Mouse (Mus musculus): ENCODE measurements around the gene Fndc1.

The Fndc1 gene

DNA sequence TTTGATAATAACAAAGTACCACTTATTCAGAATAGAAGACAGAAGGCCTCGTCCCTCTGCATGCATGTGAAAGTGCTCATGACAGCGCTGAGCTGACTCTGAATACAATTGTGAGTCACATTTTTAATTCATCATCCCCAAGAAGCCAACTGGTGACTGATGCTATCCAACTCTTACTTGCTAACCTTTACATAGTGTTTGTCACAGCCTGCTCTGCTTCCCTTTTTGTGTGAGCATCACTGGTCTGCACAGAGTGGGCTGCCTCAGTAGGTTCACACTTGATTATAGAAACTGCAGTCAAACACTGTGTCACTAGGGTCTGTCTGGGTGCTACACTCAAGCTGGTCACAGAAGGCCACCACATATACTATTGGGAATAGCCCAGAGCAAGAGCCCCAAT is 10.5 kb downstream of the Fndc1 start:
- DNase-seq: no peak

- DNase-seq: no peak
Measured at GRCm38 (mm10) chr17:7814433-7814832, 12.7 kb downstream of the Fndc1 start.

DNA sequence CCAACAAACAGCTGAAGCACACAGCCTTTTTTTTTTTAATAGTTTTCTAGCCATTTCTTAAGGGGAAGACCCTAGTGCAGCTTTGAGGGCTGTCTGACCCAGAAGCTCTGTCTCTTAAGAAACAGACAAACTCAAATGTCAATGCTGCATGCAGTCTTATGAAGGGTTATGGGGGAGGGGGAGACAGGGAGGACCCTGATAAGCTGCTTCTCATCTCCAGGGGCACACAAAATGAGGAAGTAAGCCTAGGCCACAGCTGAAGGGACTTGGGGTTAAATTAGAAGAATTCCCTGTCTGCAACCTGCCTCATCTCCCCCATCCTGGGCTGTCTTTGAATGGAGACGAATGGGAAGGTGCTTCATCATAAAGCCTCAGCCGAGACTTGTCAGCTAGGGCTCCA is 19.1 kb downstream of the Fndc1 start:
- DNase-seq: no peak

- no peak for DNase-seq
Measured at GRCm38 (mm10) chr17:7805105-7805504, 22.0 kb downstream of the Fndc1 start.

DNA sequence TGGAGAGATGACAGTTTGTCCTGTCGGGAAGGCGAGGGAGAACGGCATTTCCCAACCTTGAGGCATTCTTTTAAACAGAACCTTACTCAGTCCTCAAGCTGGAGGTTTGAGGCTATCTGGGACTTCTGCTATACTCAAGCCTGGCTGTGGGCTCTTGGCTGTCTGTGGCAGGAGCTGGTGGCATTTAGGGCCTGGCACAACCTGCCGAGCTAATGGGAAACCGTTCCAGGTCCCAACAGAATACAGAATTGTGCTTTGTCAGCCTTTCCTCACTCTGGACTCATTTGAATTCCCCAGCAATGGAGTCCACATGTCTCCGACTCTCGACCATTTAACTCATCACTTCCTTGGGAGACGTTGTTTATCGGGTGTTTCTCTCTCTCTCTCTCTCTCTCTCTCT is 24.6 kb downstream of the Fndc1 start:
- no peak for DNase-seq

DNA sequence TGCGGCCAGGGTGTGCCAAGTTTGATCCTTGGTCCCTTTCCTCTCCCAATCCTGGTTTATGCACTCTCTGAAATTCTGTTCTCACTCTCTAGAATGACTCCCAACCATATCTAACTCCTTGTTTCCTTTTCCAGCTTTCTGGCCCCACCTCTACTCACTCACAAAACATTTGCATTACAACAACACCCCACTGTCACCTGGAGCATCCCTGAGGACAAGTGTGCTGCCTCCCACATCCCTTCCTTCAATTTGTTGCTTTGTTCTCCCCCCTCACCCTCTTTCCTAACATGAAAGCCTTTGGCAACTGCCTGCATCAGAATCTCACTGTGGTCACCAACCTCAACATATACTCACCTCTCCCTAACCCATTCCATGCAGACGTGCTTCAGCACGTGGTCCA is 27.2 kb downstream of the Fndc1 start:
- DNase-seq: no peak

GRCm38 (mm10) chr17:7795584-7795983 is 31.5 kb downstream of the Fndc1 start:
- DNase-seq: no peak

DNA sequence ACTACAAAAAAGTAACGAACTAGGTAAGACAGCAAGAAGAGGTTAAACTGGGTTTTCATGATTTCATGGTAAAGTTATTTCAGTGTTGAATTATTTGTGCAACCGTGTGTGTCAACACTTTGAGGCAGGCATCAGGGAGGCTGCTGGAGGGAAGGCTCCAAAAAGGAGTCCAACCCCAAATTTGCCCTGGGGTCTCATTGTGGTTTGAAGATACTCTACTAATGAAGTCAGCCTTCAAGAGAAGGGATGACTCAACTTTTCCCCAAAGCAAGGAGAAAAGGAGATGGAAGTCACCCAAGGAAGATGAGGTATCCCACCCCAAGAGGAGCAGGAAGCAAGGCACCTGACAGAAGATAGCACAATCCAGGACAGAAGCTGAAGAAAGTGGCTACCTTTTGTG is 31.9 kb downstream of the Fndc1 start:
- no peak for DNase-seq

DNA sequence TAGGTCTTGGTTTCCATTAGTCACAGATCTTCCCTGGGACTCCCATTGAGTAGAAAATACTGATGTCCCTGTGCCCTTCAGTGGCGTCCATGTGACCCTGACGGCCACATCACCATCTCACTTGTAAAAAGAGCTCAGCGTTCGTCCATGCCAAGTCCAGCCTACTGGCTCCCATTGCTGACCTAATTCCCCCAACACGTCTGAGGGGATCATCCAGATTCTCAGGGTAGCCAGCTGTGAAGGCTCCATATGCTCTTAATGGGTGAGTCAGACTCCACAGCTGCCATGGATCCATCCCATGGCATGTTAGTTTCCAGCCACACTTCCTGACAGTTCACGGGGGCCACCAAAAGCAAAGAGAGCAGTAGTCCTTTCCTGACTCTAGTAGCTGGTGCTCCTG is 33.0 kb downstream of the Fndc1 start:
- DNase-seq: no peak

DNA sequence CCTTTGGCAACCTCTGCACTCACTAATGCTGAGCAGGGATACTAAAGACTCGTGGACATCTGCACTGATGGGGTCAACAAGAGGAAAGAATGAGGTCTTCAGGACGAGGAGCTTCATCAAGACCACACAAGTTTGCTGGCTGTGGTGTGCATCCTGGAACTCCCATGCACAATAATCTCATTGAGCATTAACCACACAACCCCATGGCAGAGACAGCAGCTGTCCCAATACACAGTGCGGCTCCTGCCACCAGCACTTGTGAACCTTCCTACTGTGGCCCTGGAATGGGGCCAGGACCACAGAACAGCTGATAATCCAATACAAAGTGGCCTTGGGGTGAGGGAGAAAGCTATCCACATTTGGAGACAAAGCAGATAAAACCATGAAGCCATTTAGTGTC is 36.6 kb downstream of the Fndc1 start:
- DNase-seq: no peak

- DNase-seq: no peak
Measured at GRCm38 (mm10) chr17:7774101-7774500, 53.0 kb downstream of the Fndc1 start.

DNA sequence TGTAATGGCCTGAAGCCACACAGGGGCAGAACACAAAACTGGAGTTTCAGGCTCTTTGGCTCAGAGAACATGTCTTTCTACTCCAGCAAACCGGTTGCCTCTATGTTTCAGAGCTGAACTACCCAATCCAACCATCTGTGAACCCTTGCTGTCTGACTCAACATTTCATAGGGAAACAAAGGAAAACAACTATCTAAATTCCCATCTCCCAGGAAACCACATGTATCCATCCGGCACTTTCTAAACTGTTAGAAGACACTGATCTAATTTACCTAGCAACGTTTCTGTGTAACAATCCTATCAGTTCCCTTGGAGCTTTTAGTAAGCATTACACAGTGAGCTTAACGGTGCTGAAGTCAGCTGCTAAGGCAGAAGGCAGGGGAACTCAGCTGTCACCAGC is 67.3 kb downstream of the Fndc1 start:
- no peak for DNase-seq

GRCm38 (mm10) chr17:7755001-7755400 is 72.1 kb downstream of the Fndc1 start:
- no peak for DNase-seq

- DNase-seq: no peak
Measured at GRCm38 (mm10) chr17:7753383-7753782, 73.7 kb downstream of the Fndc1 start.

DNA sequence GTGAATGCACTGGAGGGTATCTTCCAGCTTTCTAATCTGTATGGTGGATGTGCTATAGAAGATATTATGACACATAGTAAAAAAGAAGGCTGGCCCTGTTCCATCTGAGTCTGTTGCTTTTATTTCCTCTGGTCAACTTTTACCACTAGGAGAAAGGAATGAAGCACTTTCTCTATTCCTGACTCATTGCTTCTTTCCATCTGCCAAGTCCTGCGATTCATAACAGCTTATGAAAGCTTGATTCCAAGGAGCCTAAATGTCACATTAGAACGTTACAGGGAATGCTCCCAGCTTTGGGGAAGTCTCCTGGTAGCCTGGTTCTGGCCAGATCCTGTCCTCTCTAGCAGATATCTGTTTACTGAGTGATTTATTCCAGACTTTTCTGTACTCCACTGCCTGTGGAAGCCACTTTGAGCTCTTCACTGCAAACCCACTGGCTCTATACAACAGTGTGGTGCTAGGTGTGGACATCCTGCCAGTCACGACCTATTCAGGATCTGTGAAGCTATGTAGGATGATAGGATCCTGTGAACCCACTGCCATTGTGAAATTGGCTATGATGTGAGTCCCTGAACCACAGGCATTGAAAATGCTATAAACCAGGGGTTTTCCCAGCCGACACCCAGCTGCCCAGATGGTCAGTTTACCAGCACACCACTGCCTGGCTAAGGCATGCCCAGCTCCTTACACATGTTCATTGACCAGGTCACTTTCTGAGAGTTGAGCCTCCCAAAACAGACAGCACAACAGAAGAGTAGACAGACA is 77.9 kb downstream of the Fndc1 start:
- no peak for DNase-seq

DNA sequence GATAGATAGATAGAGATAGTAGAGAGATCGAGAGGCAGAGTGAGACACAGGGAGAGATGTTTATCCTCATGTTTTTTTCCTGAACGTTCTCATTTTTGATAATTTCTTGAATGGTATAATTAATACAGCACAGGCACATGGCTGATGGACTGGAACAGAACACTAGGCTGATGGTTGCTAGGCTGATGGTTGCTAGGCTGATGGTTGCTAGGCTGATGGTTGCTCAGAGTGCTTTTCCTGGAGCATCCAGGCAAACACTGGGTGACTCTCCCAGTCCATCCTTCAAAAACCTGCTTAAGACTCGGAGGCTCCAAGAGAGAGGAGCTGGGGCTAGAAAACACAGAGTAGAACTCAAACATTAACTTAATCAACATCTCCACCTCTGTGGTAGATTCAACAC is 80.3 kb downstream of the Fndc1 start:
- DNase-seq: no peak

- peak; percentile 20 for DNase-seq
Measured at GRCm38 (mm10) chr17:7744976-7745375, 82.1 kb downstream of the Fndc1 start.

DNA sequence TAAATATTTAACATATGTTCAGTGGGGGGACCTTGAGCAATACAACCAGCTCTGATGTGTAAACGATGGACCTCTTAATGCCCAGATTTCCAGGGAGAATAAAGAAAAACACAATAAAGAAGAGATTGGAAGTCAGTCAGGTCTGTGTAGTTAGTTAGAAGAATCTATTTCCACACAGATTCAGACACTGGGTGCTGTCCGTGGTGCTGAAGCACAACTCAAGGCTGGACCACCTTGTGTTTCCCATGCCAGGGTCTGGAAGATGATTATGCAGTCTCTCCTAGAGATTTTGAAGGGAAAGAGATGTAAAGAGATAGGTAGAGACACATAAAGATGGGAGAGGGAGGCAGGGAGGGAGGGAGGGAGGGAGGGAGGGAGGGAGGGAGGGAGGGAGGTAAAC is 86.1 kb downstream of the Fndc1 start:
- peak; percentile 41 for DNase-seq

GRCm38 (mm10) chr17:7722991-7723390 is 104.1 kb downstream of the Fndc1 start:
- no peak for DNase-seq

DNA sequence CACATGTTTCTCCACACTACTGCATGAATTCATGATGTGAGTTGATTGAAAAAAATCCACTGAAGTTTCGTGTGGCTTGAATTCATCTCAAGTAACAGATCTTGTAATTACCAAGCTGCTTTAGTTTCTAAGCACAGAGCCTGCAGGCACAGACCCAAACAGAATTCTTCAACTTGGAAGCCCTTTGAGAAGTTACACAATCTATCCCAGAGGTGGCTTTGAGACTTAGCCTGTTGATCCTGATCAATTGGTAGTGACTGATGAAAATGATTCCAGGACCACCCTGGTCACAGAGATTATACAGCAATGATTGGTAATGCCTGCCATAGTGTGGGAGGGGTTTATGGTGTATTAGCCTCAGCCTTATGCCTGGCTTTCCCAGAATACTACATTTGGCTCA is 108.2 kb downstream of the Fndc1 start:
- no peak for DNase-seq

DNA sequence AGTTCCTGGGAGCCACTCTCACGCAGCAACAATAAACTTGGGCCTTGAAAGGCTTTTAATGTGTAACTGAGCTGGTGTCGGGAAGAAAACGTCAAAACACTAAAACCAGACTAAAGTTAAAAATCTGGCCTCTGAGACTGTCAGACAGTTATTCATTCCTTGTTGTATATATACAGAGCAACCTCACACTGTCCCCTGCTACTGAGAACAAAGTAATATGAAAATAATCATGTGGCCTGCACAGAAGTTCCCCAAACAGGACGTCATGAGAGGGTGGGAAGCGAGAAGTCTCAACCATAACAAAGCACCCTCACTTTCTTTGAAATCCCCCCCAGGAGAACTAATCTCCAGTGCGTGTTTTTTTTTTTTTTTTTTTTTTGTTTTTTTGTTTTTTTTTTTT is 109.2 kb downstream of the Fndc1 start:
- DNase-seq: no peak

DNA sequence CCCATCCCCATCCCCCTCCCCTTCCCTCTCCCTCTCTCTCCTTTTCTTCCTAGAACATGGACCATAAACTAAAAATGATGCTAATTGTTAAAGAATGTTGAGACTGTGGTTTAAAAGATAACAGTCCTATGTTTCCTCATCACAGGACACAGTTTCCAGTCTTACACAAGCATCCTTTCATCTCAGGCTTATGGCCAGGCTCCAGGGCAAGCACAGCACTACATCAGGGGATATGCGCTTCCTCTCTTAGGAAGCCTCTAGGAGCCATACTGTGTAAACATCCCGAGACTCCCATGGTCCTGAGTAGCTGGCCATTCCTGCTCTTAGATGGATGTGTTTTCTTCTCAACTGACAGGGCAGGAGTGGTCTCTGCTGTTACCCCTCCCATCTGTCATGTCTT is 114.1 kb downstream of the Fndc1 start:
- DNase-seq: no peak

DNA sequence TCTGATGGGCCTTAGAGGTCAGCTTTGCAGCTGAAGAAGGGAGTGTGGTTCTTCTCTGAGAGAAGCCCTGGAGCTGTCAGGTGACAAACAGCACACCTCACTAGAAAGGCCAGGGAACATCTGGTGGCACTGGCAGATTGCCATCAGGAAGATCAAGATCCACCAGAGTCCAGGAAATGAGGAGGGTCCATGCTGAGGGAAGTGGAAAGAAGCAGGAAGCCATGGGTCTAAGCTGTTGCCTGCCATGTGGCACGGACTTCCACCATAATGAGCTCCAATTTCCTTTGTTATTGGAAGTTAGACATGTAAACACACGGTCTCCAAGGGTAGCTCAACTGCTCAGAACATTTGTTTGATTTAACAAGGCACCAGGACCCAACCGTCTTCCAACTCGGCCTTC is 120.0 kb downstream of the Fndc1 start:
- DNase-seq: no peak

DNA sequence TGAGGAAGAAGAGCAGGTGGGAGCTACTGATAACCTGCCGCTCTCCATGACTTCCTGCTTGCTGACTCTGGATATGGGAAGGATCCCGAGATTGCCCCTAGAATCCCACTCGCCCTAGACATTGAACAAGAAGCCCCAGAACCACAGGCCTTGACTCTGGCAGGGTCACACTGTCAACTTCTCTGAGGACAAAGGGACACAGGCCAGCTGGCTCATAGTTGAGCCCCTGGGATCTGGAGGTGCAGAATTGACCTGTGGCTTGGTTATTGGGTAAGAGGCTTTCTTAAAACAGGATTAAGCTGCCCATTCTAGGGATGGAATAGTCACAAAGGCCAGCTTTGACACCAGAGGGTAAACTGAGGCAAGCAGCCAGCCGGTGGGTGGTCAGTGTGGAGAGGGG is 136.8 kb downstream of the Fndc1 start:
- no peak for DNase-seq
